ENCODE assay signal across 26 mouse cellular contexts in the genomic region with DNA sequence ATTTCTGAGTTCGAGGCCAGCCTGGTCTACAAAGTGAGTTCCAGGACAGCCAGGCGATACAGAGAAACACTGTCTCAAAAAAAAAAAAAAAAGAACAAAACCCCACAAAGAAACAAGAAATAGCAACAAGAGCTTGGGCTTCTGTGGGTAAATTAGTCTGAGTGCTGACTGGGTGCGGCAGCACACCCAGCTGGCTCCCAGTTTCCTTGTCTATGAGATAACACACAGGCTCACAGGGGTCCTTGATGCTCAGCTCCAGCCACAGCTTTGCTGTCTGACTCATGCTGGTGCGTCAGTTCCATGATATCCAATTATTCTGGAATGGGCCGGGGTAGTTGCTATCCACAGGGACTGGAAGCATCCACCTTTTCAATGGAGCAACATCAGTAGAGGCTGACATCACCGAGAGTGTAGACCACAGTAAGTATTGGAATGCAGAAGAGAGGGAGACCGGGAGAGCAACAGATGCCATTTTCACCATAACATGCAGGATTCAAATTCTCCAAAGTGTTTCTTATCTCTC.
DNase-seq lines count a peak whose midpoint lies in the region; ATAC-seq lines count a peak whose summit lies in the region.
"Had no signal": no experiment of that assay in that cellular context is flagged by ENCODE, and none has a peak within 500 bp of the region (broad histone marks: within the 10 kb centered on the region; RNA-seq: fewer than 3 reads in every experiment).

No protein-coding gene starts in this region.

- H3K4me3 ChIP-seq in midbrain, embryonic 16.5 days (ENCODE audit: low read depth, low read length), result no peak overlapping the region
- H3K4me3 ChIP-seq in kidney, embryonic 15.5 days (replicated peaks), result no peak overlapping the region
- H3K4me3 ChIP-seq: embryonic facial prominence, embryonic 13.5 days; forebrain, embryonic 10.5 days; forebrain, embryonic 15.5 days; heart, adult 2 months; heart, embryonic 12.5 days; limb, embryonic 13.5 days; lung, embryonic 15.5 days; midbrain, embryonic 12.5 days; stomach, embryonic 15.5 days had no signal

- H3K9ac ChIP-seq in midbrain, embryonic 16.5 days (ENCODE audit: low read depth, low read length), result no peak overlapping the region
- H3K9ac ChIP-seq in kidney, embryonic 15.5 days, result no peak overlapping the region
- H3K9ac ChIP-seq: embryonic facial prominence, embryonic 13.5 days; forebrain, embryonic 15.5 days; heart, embryonic 12.5 days; hindbrain, embryonic 14.5 days; limb, embryonic 13.5 days; lung, embryonic 15.5 days; midbrain, embryonic 12.5 days; stomach, embryonic 15.5 days had no signal

- H3K36me3 ChIP-seq in midbrain, embryonic 16.5 days (ENCODE audit: control insufficient read depth, insufficient read depth, low read length), result no peaks in the 10 kb centered on the region
- no peaks in the 10 kb centered on the region for H3K36me3 ChIP-seq in kidney, embryonic 15.5 days
- H3K36me3 ChIP-seq: embryonic facial prominence, embryonic 13.5 days; forebrain, embryonic 10.5 days; forebrain, embryonic 15.5 days; heart, embryonic 12.5 days; limb, embryonic 13.5 days; lung, embryonic 15.5 days; midbrain, embryonic 12.5 days; stomach, embryonic 15.5 days had no signal

- ATAC-seq in megakaryocyte-erythroid progenitor cell, adult 5-6 weeks (replicated peaks; ENCODE audit: low FRiP score, low TSS enrichment, poor library complexity, severe bottlenecking), result 0 out of 2 replicates have a peak, but pooled peaks have one; percentile 24
- no peak for ATAC-seq in midbrain, embryonic 16.5 days
- ATAC-seq in kidney, embryonic 15.5 days (replicated peaks; ENCODE audit: low FRiP score), result no peak
- ATAC-seq: activated CD4-positive, CD25-positive, alpha-beta regulatory T cell, adult 4 months; inflammation-experienced regulatory T-cells, adult 6 months had no signal

- H3K27me3 ChIP-seq in midbrain, embryonic 16.5 days (ENCODE audit: control insufficient read depth, insufficient read depth, low read depth, low read length), result no peaks in the 10 kb centered on the region
- H3K27me3 ChIP-seq in kidney, embryonic 15.5 days, result no peaks in the 10 kb centered on the region
- H3K27me3 ChIP-seq: embryonic facial prominence, embryonic 13.5 days; forebrain, embryonic 15.5 days; heart, embryonic 12.5 days; limb, embryonic 13.5 days; lung, embryonic 15.5 days; midbrain, embryonic 12.5 days; stomach, embryonic 15.5 days had no signal

- H3K27ac ChIP-seq in midbrain, embryonic 16.5 days (ENCODE audit: low read length), result no peak overlapping the region
- H3K27ac ChIP-seq in kidney, embryonic 15.5 days, result no peak overlapping the region
- H3K27ac ChIP-seq: embryonic facial prominence, embryonic 13.5 days; forebrain, embryonic 15.5 days; hindbrain, embryonic 14.5 days; limb, embryonic 13.5 days; midbrain, embryonic 12.5 days had no signal

- no peak overlapping the region for H3K4me2 ChIP-seq in midbrain, embryonic 16.5 days (ENCODE audit: low read length)
- H3K4me2 ChIP-seq in kidney, embryonic 15.5 days, result no peak overlapping the region
- H3K4me2 ChIP-seq: forebrain, embryonic 15.5 days; heart, embryonic 12.5 days; limb, embryonic 13.5 days; lung, embryonic 15.5 days; stomach, embryonic 15.5 days had no signal

- 95% methylated on average over 7 of the region's 7 CpGs for WGBS in midbrain, embryonic 16.5 days
- 87% methylated on average over 7 of the region's 7 CpGs for WGBS in kidney, embryonic 15.5 days

- H3K9me3 ChIP-seq in midbrain, embryonic 16.5 days (replicated peaks; ENCODE audit: control insufficient read depth, low read length, poor library complexity, severe bottlenecking), result no peaks in the 10 kb centered on the region
- H3K9me3 ChIP-seq in kidney, embryonic 15.5 days (replicated peaks), result no peaks in the 10 kb centered on the region
- H3K9me3 ChIP-seq: embryonic facial prominence, embryonic 13.5 days; forebrain, embryonic 10.5 days; forebrain, embryonic 15.5 days; heart, embryonic 12.5 days; limb, embryonic 13.5 days; lung, embryonic 15.5 days; midbrain, embryonic 12.5 days; stomach, embryonic 15.5 days had no signal

- peak; percentile 25 to 31 for DNase-seq in adrenal gland, postnatal 36 days
- DNase-seq in adrenal gland, postnatal 10 days, result no peak
- peak; percentile 32 for DNase-seq in ovary, adult 18-20 months (ENCODE audit: low spot score)
- DNase-seq in ovary, postnatal 10 days (ENCODE audit: low spot score), result no peak
- DNase-seq in MEL-GATA-1-ER (ENCODE audit: extremely low read depth, low read depth), result peak; percentile 41
- DNase-seq: cerebellum, adult 9-10 months; heart, adult 2 months; heart, postnatal 4 days; kidney, adult 18-20 months; kidney, postnatal 4 days; right cerebral cortex, postnatal 25 days; thymus, postnatal 25 days had no signal

- no peaks in the 10 kb centered on the region for H3K4me1 ChIP-seq in midbrain, embryonic 16.5 days (ENCODE audit: control insufficient read depth, insufficient read depth, low read length)
- H3K4me1 ChIP-seq in kidney, embryonic 15.5 days, result peaks cover 21% of the 10 kb centered on the region
- H3K4me1 ChIP-seq: stomach, embryonic 15.5 days had no signal

Comparison
In these comparisons a context has a peak if more than half of its experiments do, and no peak if none do; other contexts are left out.
1. DNase-seq: peak in adrenal gland, postnatal 36 days (2 of 2), ovary, adult 18-20 months (single experiment) and MEL-GATA-1-ER (single experiment); none in adrenal gland, postnatal 10 days (single experiment) and ovary, postnatal 10 days (single experiment).